Mouse (Mus musculus) kidney, adult 11 months (tissue): ENCODE results near the gene Pxk.

Source experiments
- DNase-seq: peaks from one replicate; pipeline ENCODE4 v3.0.0; 2022

Pxk gene

DNA sequence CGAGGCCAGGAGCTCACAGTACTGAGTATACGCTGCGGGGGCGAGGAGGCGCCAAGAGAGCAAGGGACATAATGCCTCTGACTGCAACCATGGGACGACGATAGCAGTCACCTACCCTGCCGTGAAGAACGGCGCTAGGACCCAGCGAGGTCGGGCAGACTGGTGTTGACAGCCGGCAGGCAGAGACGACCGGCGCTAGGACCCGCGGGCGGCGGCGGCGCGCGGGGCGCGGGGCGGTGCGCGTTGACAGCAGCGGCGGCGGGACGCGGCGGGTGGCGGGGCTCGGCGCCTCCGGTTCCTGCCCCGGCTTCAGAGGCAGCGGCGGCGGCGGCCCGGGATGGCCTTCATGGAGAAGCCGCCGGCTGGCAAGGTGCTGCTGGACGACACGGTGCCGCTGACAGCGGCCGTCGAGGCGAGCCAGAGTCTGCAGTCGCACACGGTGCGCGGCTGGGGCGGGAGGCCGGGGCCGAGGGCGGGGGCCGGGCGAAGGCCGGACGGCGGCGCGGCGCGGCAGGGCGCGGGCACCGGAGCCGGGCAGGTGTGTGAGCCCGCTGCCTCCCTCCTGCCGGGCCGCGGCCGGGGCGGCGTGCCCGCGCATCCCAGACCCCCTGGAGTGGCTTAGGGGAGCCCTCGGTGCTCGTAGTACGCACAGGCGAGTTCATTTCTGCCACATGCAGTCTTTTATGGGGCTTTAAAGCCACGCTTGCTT lies at the start of gene Pxk:
Gene Pxk (plus strand): TSS at position 234 of the 709 bp plus-strand sequence.
- DNase-seq, result peak; percentile 88

DNA sequence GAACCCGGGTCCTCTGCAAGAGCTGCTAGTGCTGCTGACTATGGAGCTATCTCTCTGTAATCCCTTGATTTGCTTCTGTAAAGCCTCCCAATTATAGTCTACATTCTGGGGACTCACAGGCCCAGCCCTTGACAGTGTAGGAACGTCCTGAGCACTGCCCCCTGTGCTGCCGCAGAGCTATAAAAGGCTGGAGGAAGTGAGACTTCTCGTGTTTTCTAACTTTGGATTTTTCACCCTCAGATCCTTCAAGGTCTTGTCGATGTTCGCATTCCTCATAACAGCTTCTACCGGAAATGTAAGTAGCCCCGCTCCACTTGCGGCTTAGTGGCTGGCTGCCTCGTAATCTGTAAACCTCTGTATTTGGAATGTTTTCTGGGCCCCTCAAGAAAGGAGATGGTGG lies 48.7 kb upstream of the Pxk start:
- DNase-seq, result no peak

DNA sequence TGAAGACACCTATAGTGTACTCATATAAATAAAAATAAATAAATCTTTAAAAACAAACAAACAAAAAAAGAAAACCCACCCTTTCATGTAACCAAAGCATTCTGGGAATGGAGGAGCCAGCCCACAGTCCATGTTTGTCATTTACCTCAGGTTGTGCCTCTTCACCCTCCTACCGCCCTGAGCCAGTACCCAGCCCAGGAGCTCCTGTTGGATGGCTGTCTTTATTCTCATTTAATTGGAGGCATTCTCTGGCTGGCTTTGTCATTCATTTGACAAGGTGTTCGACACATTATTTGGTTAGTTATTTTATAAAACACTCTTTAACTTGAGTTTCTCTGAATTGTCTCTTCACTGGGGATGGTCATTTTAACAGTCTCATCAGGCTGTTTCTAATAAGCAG lies 46.1 kb upstream of the Pxk start:
- no peak for DNase-seq

DNA sequence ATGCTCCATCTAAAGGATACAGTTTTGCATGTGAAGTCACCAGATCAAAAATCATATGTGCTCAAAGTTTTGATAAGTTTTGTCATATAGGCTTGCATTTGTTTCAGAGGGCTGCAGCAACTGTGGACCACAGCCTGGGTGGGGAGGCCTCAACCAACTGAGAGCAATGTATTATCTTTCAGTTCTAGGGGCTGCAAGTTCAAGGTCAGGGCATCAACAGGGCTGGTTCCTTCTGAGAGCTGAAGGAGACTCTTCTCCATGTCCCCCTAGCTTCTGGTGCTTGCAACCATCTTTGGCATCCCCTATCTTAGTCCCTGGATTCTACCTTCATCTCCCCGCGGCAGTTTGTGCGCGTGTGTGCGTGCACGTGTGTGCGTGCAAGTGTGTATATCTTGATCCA lies 45.4 kb upstream of the Pxk start:
- no peak for DNase-seq

DNA sequence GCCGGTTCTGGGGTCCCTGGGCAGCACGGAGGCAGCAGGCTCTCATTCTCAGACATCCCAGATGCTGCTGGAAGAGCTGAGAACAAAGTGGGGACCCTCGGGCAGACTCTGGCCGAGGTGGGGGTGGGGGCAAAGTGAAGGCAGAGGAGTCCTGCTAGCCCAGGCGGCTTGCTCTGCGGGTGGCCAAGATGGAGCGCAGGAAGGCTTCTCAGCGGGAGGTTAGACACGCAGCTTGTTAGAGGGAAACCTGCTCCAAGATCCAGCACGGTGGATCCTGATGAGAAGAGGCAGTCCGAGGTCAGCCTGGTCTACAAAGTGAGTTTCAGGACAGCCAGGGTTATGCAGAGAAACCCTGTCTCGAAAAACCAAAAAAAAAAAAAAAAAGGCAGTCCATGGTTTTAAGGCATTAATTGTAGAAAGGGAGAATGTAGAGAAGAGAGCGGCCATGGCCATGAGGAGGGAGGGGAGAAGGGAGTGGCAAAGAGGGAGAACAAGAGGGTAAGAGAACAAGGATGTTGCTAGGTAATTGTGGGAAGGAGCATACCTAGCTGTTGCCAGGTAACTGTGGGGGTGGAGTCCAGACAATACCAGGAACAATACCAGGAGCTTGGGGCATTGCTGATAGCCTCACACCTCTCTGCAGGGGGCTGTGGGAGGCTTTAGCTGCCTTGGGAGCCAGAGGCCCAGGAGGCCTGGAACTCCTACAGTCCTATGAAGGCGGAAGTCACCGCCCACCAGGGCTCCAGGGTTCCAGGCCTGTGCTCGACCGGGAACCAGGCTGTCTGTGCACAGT lies 43.5 kb upstream of the Pxk start:
- DNase-seq, result no peak

DNA sequence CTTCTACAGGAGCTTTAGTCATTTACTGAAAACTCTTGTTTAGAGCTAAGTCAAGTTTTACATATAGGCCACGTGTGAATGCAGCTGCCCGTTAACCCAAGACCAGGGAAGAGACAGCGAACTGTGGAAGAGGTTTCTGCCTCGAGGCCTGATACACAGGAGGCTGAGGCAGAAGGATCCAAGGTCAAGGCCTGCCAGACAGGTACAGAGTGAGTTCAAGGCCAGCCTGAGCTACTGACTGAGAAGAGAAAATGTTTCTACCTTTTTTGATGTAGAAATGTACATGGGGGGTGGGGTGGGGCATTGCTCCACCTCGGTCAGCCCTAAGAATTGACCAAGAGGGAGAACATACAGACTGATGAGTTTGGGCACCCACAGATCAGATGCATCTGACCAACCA lies 41.9 kb upstream of the Pxk start:
- no peak for DNase-seq

DNA sequence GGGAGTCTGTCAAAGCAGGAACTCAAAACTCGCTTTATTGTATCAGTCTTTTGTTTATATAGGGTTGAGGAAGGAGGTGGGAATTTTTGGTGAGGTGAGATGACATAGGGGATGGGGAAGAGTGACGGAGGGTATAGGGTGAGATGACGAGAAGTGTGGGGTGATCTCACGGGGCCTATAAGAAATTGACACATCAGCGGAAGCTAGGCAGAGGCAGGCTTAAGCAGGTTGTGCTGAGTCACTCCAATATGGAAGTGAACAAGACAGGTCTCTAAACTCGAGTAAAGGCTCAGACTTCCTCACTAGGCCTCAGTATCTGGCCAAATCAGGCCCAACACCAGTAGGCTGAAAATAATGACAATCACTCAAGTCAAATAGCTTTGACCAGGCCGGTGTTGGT lies 38.1 kb upstream of the Pxk start:
- no peak for DNase-seq

DNA sequence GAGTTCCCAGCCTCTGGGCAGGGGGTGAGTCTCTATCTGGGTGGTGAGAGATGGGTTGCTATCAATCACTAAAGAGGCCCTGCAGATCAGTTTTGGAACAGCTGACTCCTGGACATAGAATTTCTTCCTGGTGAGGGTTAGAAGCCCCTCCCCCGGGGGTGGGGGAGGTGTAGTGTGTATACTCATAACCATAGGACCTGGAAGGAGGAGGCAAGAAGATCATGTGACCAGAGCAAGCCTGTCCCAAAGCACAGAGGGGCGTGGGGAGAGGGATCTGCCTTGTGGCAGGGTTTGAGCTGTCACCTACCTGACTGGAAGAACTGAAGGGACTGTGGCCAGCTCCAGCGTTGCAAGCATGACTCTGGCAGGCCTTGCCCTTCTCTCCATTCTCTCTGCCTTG lies 35.9 kb upstream of the Pxk start:
- DNase-seq, result no peak

DNA sequence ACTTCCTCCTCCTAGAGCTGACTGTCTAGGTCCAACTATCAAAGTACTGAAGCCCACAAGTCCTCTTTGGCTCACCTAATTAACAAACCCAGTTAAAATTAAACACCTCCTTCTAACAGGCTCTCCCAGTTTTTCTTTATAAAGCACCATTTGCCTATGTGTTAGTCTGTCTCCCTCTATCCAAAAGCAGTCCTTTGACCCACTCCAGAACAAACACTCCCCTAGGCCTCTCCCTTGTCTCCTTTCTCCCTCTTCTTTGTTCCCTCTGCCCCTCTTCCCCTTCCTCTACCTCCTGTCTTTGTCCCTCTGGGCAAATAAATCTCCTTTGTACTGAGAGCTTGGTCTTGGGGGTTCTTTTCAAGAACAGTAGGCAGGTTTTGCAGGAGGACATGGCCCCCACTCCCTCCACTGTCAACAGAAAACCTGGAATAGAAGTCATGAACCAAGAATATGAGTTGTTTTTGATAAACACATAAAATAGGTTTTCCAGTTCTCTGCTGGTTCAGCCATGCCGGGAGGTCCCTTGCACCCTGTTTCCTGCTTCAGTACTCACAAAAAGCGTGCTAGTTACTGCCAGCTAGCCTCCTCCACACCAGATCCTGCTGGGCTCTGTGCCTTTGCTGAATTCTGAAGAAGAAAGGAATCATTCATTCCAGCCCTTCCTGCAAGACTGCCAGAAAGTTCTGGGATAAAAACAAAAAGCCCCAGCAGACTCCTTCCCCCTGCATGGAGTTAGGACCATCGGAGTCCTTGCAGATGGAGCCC lies 35.3 kb upstream of the Pxk start:
- DNase-seq, result no peak

DNA sequence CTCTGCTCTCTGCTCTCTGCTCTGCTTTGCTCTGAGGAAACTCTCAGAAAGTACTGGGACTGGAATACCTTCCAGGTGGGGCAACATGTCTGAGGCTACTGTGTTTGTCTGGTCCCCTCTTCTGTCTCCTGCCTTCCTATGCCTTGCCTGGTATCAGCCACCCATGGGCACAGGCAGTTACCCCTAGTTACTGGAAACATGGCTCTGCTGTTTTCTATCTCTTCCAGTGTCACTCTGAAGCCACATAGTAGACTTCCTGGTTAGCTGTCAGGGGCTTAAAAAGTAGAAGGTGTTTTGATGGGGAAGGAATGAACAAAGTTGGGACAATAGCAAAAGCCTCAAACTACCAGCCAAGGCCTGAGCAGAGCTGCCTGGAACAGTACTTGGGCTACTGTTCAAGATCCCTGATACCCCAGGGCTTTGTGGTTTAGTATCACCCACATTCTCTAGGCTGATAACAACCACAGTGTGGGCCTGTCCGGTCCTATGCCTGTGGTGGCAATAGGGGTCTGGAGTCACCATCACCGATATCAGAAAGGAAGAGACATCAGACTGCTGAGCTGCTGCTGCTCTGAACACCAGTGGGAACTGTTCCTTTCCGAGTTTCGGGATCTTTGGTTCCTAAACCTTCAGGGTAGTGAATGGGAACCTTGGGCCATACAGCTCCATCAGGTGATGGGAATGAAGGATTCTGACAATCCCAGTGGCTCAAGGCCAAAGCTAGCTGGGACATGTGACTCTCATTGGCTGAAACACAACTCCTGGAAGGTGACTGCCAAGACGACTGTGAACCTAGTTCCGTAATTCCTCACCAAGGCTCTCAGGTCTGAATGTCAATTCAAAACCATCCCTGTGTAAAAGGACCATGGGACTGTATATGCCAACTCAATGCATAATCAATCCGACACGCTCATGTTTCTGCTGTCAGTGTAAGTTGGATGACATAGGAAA lies 33.9 kb upstream of the Pxk start:
- DNase-seq, result no peak

DNA sequence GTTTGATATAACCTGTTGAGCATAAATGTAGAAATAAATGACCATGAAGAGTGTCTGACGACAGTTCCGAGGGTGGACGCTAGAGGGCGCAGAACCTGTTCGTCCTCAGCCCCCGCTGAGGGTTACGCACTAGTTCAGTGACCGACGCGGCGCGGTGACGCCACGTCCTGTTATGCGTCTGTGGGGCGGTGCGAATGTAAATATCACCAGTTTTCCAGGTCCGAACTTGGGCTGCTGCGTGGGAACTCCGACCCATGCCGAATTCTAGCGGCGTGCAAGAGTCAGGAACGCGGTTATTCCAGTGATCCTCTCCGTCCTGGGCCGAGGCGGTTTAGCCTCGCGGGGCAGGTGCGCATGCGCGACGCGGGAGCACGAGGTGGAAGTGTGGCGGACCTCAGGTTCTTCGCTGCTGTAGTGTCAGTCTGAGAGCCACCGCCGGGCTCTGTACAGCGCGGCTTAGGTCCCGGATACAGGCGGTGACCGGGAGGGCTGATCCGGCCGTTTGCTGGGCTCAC lies 17.8 kb upstream of the Pxk start, which contains the start of gene Rpp14:
Gene Rpp14 (plus strand): TSS at position 203 of the 515 bp plus-strand sequence.
- DNase-seq, result peak; percentile 94

DNA sequence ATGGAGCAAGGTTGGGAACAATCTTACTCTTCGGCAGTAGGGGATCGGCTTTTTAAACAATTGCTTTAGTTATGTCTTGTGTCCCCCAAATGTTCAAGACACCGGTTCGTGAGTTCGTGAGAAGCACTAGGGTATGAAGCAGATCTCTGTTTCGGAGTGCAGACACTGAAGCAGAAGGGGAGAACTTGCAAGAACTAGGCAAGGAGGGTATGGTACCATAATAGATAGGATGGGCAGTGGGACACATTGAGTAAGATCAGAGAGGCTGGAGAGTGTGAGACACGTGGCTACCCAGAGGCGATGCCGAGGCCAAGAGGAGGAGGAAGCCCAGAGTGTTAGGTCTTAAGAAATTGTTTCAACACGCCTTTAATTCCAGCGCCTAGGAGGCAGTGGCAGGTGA lies 17.3 kb upstream of the Pxk start:
- DNase-seq, result no peak

DNA sequence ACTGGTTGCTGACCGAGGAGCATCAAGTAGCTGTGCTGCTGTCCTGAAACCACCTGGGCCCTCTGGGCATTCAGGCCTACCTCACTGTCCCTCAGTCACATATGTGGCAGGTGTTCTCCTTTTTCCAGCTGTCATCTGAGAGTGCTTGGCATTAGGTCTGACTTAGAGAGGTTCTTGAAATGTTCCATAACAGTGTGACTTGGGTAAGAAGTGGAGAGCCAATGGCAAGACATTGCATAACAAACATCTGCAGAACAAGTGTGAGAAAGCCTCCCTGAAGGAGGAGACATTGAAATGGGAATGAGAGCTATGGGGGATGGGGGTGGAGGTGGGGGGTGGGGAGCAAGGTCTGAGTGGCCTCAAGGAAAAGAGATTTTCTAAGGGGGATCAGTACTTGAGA lies 15.1 kb upstream of the Pxk start:
- no peak for DNase-seq

DNA sequence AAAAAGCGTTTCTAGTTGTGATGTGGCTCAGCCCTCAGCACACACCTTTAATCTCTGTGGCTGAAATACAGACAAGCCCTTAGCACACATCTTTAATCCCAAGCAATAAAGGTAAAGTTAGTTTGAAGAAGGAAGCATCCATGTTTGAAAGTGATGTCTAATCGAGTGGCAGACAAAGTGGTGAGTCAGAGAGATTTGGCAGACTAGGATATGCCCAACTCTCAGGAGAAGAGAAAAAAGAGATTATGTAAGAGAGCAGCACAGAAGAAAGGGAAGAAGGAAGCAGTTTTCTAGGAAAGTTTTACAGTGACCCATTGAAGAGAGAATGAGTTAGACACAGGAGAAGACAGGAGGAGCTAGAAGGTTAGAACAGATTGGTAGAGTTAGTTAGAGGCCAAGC lies 9.0 kb upstream of the Pxk start:
- DNase-seq, result no peak

DNA sequence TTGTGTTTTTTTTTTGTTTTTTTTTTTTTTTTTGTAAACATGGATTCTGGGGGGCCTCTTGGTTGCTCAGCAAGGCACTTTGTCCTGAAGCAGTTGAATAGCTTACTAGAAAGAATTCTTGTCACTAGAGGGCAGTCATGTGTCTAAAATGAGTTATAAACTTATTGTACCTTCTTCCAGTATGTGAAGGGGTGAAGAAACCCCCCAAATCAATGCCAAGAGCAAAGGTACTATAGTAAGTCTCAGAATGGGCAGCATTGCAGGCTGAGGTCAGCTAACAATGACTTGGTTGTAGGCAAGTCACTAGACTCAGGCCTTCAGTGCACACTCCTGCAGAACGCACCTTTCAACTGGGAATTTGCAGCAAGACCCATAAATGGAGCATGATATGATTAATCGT lies 5.4 kb upstream of the Pxk start:
- DNase-seq, result no peak

DNA sequence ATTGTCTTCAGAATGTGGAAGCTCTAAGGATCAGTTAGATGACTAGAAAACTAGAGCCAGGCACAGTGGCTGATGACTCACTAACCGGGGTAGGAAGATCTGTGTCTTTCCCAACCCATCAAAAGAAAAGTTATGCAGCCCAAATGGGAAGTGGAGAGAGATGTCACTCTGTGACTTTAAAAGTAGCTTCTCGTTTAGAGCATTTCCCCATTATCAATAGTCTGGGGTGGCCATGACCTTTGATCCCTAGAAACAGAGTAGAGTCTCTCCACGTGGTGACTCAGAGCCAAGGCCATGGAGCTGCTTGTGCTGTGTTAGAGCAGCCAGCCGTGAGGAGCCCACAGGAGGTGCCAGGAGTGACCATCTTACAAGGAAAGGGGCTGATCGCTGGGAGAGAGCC lies 4.6 kb upstream of the Pxk start:
- DNase-seq, result no peak

DNA sequence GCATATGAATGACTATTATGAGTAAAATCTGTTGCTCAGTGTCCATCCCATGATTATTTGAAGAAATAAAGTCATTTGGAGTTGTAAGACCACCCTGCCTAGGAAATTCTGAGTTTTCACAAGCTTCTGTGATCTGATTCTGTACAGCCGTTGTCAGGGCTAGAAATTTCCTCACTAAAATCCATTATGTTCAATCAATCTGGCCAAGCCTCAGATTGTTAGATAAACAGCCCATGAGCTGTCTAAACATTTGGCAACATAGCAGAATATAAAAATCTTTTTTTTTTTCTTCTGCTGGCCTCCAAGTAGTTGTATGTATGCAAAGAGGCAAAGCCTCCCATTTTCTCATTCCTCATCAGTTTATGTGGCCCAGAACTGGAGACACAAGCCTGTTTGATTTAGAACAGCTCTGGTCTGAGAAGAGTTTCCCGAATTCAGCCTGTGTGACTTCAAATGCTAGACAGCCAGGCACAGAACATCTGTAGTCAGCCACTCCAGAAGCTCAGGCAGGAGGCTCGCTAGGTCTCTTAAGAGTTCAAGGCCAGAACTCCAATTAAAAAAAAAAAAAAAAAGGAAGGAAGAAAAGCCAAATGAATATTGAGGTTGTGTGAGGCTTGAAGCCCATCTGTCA lies 3.0 kb upstream of the Pxk start:
- no peak for DNase-seq

DNA sequence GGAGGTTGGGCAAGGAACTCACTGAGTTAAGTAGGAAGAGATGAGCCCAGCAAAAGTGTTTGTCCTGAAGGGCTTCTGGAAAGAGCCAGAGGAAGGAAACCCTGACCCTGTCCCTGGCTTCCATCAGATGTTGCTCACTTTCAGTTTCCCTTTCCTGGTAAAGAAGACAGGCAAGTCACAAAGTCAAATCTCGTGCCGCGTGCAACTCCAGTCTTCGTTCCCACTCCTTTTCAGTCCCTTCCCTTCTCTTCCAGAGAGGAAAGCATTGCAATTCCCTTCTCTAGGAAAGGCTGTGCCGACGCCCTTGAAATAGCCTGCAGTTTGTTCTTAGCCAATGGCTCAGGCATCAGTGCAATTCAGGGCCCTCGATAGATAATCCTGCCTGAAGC lies 2.5 kb upstream of the Pxk start:
- DNase-seq, result peak; percentile 25

DNA sequence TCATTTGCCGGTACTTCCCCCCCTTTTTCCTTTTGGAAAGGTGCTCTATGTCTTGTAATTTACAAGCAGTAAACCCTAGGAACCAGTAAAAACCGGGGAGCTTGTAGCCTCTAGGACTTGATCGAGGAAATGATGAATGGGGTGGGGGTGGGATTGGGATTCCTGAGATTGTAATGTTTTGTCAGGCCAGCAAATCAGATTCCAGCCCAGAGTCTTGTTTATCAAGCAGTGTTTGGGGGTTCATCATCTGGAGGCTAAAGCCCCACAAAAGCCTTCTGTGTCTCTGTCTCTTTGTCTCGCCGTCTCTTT lies 630 bp downstream of the Pxk start:
- no peak for DNase-seq

DNA sequence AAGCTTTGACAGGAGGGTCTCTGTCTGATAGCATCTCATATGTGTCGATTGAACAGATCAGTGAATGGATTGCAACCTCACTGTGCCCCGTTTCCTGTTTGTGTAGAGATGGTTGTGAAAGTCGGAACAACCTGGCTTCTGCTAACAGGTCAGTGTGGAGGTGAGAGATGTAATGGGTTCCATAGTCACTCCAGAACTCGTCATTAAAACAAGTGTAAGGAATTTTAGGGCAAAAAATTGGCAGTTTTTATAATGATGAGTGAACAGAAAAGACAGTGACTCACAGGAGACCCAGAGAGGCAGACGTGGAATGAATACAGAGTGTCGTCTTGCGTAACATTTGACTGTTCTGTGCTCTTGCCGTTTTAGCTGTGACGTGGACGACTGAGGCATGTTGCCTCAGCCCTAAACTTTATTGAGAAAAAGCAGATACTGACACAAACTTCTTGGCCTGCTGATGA lies 1.6 kb downstream of the Pxk start:
- no peak for DNase-seq

DNA sequence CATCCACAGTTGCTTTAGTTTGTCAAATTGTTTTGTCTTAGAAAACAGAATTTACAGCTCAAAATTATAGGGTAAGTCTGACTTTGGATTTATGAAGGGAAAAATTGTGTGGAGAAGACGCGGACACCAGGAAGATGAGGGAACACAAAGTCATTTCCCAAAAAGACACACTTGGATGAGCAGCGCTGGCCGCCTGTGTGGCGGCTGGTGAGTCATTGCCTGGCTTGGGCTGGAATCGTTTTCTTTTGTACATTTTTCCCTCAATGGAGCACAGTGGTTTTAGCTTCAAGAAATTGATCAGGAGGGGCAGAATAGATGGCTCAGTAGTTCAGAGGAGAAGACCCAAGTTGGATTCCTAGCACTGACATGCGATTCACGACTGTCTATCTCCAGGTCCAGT lies 3.9 kb downstream of the Pxk start:
- DNase-seq, result no peak

DNA sequence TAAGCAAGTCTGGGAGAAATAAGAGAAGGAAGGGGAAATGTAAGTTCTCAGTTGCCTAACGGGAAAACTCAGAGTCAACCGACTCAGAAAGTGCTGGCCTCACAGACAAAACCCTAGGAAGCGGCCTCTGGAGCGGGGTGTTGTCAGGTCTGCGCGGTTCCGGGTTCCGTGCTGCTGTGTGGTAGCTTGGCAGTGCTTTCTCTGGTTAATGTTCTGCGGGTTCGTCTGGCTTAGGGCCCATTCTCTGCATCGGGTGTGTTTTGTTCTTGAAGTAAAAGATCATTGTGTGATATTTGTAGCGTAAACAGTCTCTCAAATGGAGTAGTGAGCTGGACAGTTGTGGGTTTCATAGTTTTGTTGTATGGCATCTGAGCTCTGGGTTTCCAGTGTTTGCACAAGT lies 4.7 kb downstream of the Pxk start:
- DNase-seq, result peak; percentile 78
